20 mouse cellular contexts compared by ENCODE assay signal in the genomic region with DNA sequence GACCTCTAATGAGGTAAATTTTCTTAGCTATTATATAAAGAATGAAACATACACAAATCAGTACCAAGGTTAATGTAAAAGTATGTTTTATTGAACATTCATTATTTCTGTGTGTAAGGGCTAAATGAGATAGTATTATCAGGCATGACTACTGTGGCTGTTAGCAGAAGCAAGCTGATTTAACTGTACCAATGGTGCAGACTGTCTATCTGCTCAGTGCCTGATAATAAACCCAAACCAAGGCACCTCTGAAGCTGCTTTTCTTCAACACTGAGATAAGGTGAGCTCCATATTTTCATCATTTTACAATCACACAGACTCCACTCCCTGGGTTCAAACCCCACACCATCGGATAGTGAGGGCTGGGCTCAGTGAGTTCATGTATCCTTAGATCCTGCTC. TPM values are rescaled to one million over a fixed set of nuclear protein-coding genes. Genes with fewer than 3 reads are reported as not detected.
"Had no signal": no experiment of that assay in that cellular context is flagged by ENCODE, and none has a peak within 500 bp of the region (broad histone marks: within the 10 kb centered on the region; RNA-seq: fewer than 3 reads in every experiment).

No protein-coding gene starts in this region.

- H3K4me2 ChIP-seq: limb, embryonic 12.5 days; limb, embryonic 15.5 days; midbrain, embryonic 11.5 days had no signal

- ATAC-seq: inflammation-experienced regulatory T-cells, adult 6 months; intestine, embryonic 16.5 days had no signal

- H3K27me3 ChIP-seq: limb, embryonic 12.5 days; limb, embryonic 15.5 days had no signal

- H3K9me3 ChIP-seq: limb, embryonic 12.5 days; limb, embryonic 15.5 days; megakaryocyte, embryonic 14.5 days had no signal

- H3K9ac ChIP-seq: limb, embryonic 12.5 days; limb, embryonic 15.5 days had no signal

- H3K36me3 ChIP-seq: limb, embryonic 12.5 days; limb, embryonic 15.5 days had no signal

- DNase-seq: kidney, adult 18-20 months; kidney, adult 9 months; kidney, postnatal 14 days; layer of hippocampus, adult 9-11 months; layer of hippocampus, postnatal 36 days; left cerebral cortex, postnatal 4 days; lung, adult 2 months; midbrain, embryonic 14.5 days; thymus, postnatal 25 days had no signal

- H3K4me3 ChIP-seq: layer of hippocampus, adult 2 months; limb, embryonic 12.5 days; limb, embryonic 15.5 days; megakaryocyte, embryonic 14.5 days had no signal

- H3K27ac ChIP-seq: layer of hippocampus, adult 2 months; limb, embryonic 12.5 days; limb, embryonic 15.5 days; macrophage had no signal

- H3K4me1 ChIP-seq: limb, embryonic 12.5 days; limb, embryonic 15.5 days; megakaryocyte, embryonic 14.5 days had no signal

RNA-seq across cellular contexts. Expression of gene C7, which starts 33.8 kb away (rescaled TPM):
- polyA plus RNA-seq: inflammation-experienced regulatory T-cells, adult 6 months; limb, embryonic 12.5 days; macrophage; midbrain, postnatal 0 days; neural tube, embryonic 14.5 days; thymus, postnatal 0 days had no signal
